ENCODE assay signal across 8 mouse cellular contexts in the genomic region with DNA sequence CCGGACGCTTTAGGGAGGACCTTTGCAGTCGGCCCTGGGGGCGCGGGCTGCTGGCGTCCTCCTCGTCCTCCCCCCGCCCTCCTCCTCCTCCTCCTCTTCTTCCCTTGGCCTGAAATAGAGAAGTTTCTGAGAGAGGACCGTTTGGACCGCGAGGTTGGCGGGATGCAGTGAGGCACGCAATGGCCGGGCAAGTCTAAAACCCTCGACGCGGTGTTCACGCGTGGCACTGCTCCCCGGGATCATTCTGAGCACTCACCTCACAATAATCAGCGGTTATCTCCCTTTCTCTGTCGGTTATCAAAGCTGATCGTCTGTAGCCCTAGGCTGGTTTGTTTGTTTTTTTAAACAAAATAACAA. TPM values are rescaled to one million over a fixed set of nuclear protein-coding genes. Genes with fewer than 3 reads are reported as not detected.
DNase-seq lines count a peak whose midpoint lies in the region; ATAC-seq and TF ChIP-seq lines count a peak whose summit lies in the region.

No protein-coding gene starts in this region.

- no peak for TF ChIP-seq EP300 in heart, adult 2 months (IDR thresholded peaks at IDR 0.05; ENCODE audit: insufficient read depth, low read depth, low read length)

- H3K36me3 ChIP-seq in heart, adult 2 months (ENCODE audit: control insufficient read depth, insufficient read depth, low read length) = peaks cover 24% of the 10 kb centered on the region
- peaks cover 20% of the 10 kb centered on the region for H3K36me3 ChIP-seq in E14TG2a.4 (ENCODE audit: insufficient read depth, low read length)
- no peaks in the 10 kb centered on the region for H3K36me3 ChIP-seq in forebrain, postnatal 0 days (ENCODE audit: insufficient read depth)
- peaks cover 12% of the 10 kb centered on the region for H3K36me3 ChIP-seq in megakaryocyte, embryonic 14.5 days (replicated peaks; ENCODE audit: low read length)

- H3K4me1 ChIP-seq in heart, adult 2 months (ENCODE audit: control insufficient read depth, insufficient read depth, low read length) = peaks cover 6% of the 10 kb centered on the region
- peaks cover 36% of the 10 kb centered on the region for H3K4me1 ChIP-seq in E14TG2a.4 (replicated peaks; ENCODE audit: low read depth, low read length)
- H3K4me1 ChIP-seq in forebrain, postnatal 0 days (ENCODE audit: insufficient read depth) = peaks cover 8% of the 10 kb centered on the region
- H3K4me1 ChIP-seq in megakaryocyte, embryonic 14.5 days = peaks cover 27% of the 10 kb centered on the region

- H3K79me2 ChIP-seq in heart, adult 2 months (replicated peaks; ENCODE audit: control insufficient read depth, insufficient read depth, low read length) = peaks cover 11% of the 10 kb centered on the region

- peak overlapping the region; percentile 78 for H3K4me2 ChIP-seq in forebrain, postnatal 0 days (ENCODE audit: low read depth)

- peak; percentile 54 for ATAC-seq in forebrain, postnatal 0 days

- no peak; the same call in 1 of the 2 replicates for TF ChIP-seq POLR2A in heart, adult 2 months (IDR thresholded peaks at IDR 0.05; ENCODE audit: insufficient read depth, low read depth, low read length)

- peak overlapping the region; percentile 99 for H3K27ac ChIP-seq in heart, adult 2 months
- peak overlapping the region; percentile 97 for H3K27ac ChIP-seq in forebrain, postnatal 0 days (ENCODE audit: low read depth, low read length)

- H3K9ac ChIP-seq in heart, adult 2 months (ENCODE audit: low read depth, low read length) = peak overlapping the region; percentile 84
- H3K9ac ChIP-seq in forebrain, postnatal 0 days = peak overlapping the region; percentile 90

- under 1% methylated on average over 23 of the region's 23 CpGs for WGBS in heart, adult 2 months
- 0% methylated on average over 22 of the region's 23 CpGs for WGBS in forebrain, postnatal 0 days

- intact Hi-C loops in heart, adult 2 months (cut with DNase I) = loop anchor here (2.0 to 5.0 kb wide), 3 partner anchors 131 to 875 kb away; partner anchors contain the start of genes Atxn3 and Trip11
- intact Hi-C loops in heart, postnatal 36 days (cut with DNase I) = no loop called here

- no peak for DNase-seq in heart, adult 2 months
- no peak for DNase-seq in heart, postnatal 36 days
- DNase-seq in forebrain, postnatal 0 days = no peak
- no peak for DNase-seq in cerebellum, adult 9-10 months
- no peak for DNase-seq in urinary bladder, adult 18-20 months (ENCODE audit: low spot score in 2 of 2)
- DNase-seq in thymus, postnatal 4 days = no peak

- no peaks in the 10 kb centered on the region for H3K9me3 ChIP-seq in E14TG2a.4 (ENCODE audit: low read length)
- H3K9me3 ChIP-seq in forebrain, postnatal 0 days (ENCODE audit: low read length) = no peaks in the 10 kb centered on the region
- H3K9me3 ChIP-seq in megakaryocyte, embryonic 14.5 days = no peaks in the 10 kb centered on the region

- peak overlapping the region; percentile 78 for H3K4me3 ChIP-seq in heart, adult 2 months
- peak overlapping the region; percentile 99 for H3K4me3 ChIP-seq in E14TG2a.4 (replicated peaks; ENCODE audit: low read length)
- peak overlapping the region; percentile 87 for H3K4me3 ChIP-seq in forebrain, postnatal 0 days (ENCODE audit: low read depth, low read length)
- peak overlapping the region; percentile 99 for H3K4me3 ChIP-seq in megakaryocyte, embryonic 14.5 days (replicated peaks)

- no peaks in the 10 kb centered on the region for H3K27me3 ChIP-seq in heart, adult 2 months (ENCODE audit: control insufficient read depth, insufficient read depth, low read length)
- no peaks in the 10 kb centered on the region for H3K27me3 ChIP-seq in E14TG2a.4 (ENCODE audit: insufficient read depth, low read length)
- no peaks in the 10 kb centered on the region for H3K27me3 ChIP-seq in forebrain, postnatal 0 days (ENCODE audit: insufficient read depth, low read length)
- no peaks in the 10 kb centered on the region for H3K27me3 ChIP-seq in megakaryocyte, embryonic 14.5 days (replicated peaks)

- no peak for TF ChIP-seq CTCF in heart, adult 2 months (IDR thresholded peaks at IDR 0.05)
- no peak for TF ChIP-seq CTCF in E14TG2a.4 (conservative IDR thresholded peaks at IDR 0.05; ENCODE audit: low read length)
- no peak for TF ChIP-seq CTCF in forebrain, postnatal 0 days (IDR thresholded peaks at IDR 0.05; ENCODE audit: low read depth)

RNA-seq across cellular contexts. Expression of gene Ppp4r3a, which starts 0.3 kb away (rescaled TPM):
- 10 to 100 TPM; 22.7 to 23.7 TPM for total RNA-seq in heart, adult 2 months (2021)
- polyA plus RNA-seq in heart, adult 2 months (2012; rRNA removed) = 6.7 and 10.6 TPM in 2 replicates
- 10 to 100 TPM; 21.7 to 26.6 TPM for total RNA-seq in heart, postnatal 36 days (2021)
- total RNA-seq in forebrain, postnatal 0 days (2014; rRNA removed) = 36.5 and 49.1 TPM in 2 replicates
- 13.1 and 14.9 TPM in 2 replicates for polyA plus RNA-seq in forebrain, postnatal 0 days (2015; fragmentation: Nextera tagmentation; extraction: Ambion mirVana)
- polyA plus RNA-seq in megakaryocyte, embryonic 14.5 days (2012; ENCODE audit: insufficient read depth, low replicate concordance) = 5.3 and 9.6 TPM in 2 replicates

RNA-seq across cellular contexts. Expression of gene Ccdc88c, which starts 55.0 kb away (rescaled TPM):
- total RNA-seq in heart, adult 2 months (2021) = 1 to 10 TPM; 3.6 to 5.2 TPM
- 4.1 and 5.4 TPM in 2 replicates for polyA plus RNA-seq in heart, adult 2 months (2012; rRNA removed)
- 1 to 10 TPM; 6.2 to 7.0 TPM for total RNA-seq in heart, postnatal 36 days (2021)
- 31.3 and 31.5 TPM in 2 replicates for total RNA-seq in forebrain, postnatal 0 days (2014; rRNA removed)
- polyA plus RNA-seq in forebrain, postnatal 0 days (2015; fragmentation: Nextera tagmentation; extraction: Ambion mirVana) = 12.4 and 14.6 TPM in 2 replicates
- 4.1 and 10.3 TPM in 2 replicates for polyA plus RNA-seq in megakaryocyte, embryonic 14.5 days (2012; ENCODE audit: insufficient read depth, low replicate concordance)
